Mouse (Mus musculus) lung, postnatal 0 days (tissue): ENCODE results near the gene Ufd1.

Experiments used
- CTCF ChIP-seq: IDR thresholded peaks from 2 replicates; pipeline ENCODE4 v1.5.1; 2016; ENCODE audit warnings: antibody characterized with exemption, mild to moderate bottlenecking
- EP300 ChIP-seq: IDR thresholded peaks from 2 replicates; pipeline ENCODE4 v1.6.1; 2016; ENCODE audit warnings: antibody characterized with exemption, mild to moderate bottlenecking, control low read depth

GRCm38 (mm10) chr16:18788627-18789406 lies 22.8 kb upstream of the Ufd1 start:
- no peak for TF ChIP-seq CTCF
- TF ChIP-seq EP300 = no peak
